ENCODE assay signal across 29 mouse cellular contexts in the genomic region with DNA sequence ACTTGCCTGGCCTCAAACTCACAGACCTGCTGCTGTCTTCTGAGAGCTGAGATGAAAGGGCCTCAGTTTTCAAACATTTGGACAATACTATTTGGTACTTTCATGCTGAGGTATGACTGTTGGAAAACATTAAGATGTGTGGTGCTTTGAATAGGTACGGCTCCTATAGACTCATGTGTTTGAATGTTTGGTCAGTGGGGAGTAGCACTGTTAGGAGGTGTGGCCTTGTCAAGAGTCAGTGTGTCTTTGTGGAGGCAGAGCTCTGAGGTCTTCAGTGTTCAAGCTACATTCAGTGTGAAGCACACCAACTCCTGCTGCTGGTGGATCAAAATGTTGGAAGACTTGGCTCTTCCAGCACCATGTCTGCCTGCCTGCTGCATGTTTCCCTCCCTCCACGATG.
"Had no signal": no experiment of that assay in that cellular context is flagged by ENCODE, and none has a peak within 500 bp of the region (broad histone marks: within the 10 kb centered on the region; RNA-seq: fewer than 3 reads in every experiment).

No protein-coding gene starts in this region.

- H3K9me3 ChIP-seq: embryonic facial prominence, embryonic 10.5 days; embryonic facial prominence, embryonic 12.5 days; embryonic facial prominence, embryonic 13.5 days; embryonic facial prominence, embryonic 15.5 days; forebrain, embryonic 13.5 days; forebrain, embryonic 15.5 days had no signal

- H3K4me2 ChIP-seq: embryonic facial prominence, embryonic 12.5 days; embryonic facial prominence, embryonic 13.5 days; embryonic facial prominence, embryonic 15.5 days; forebrain, embryonic 12.5 days; forebrain, embryonic 13.5 days; forebrain, embryonic 15.5 days had no signal

- DNase-seq: cerebellum, adult 18-20 months; cerebellum, adult 2 months; cerebellum, adult 8-10 months; cerebellum, adult 9-10 months; cerebellum, adult 9-11 months; cerebellum, postnatal 10 days; cerebellum, postnatal 14 days; cerebellum, postnatal 25 days; cerebellum, postnatal 36 days; embryo, embryonic 11 days; forebrain, postnatal 0 days; gastrocnemius, adult 2 months; gastrocnemius, postnatal 10 days; gastrocnemius, postnatal 14 days; gastrocnemius, postnatal 25 days; gastrocnemius, postnatal 36 days; heart, adult 18-20 months; heart, adult 2 months had no signal

- ATAC-seq: forebrain, embryonic 13.5 days; forebrain, embryonic 14.5 days; forebrain, embryonic 15.5 days; forebrain, embryonic 16.5 days; forebrain, postnatal 0 days had no signal

- H3K9ac ChIP-seq: embryonic facial prominence, embryonic 12.5 days; embryonic facial prominence, embryonic 13.5 days; embryonic facial prominence, embryonic 15.5 days; forebrain, embryonic 12.5 days; forebrain, embryonic 13.5 days; forebrain, embryonic 15.5 days; forebrain, postnatal 0 days had no signal

- H3K4me3 ChIP-seq: embryonic facial prominence, embryonic 10.5 days; embryonic facial prominence, embryonic 12.5 days; embryonic facial prominence, embryonic 13.5 days; embryonic facial prominence, embryonic 15.5 days; erythroblast, embryonic 14.5 days; forebrain, embryonic 10.5 days; forebrain, embryonic 12.5 days; forebrain, embryonic 13.5 days; forebrain, embryonic 15.5 days; gastrocnemius, adult 2 months; heart, adult 2 months had no signal

- H3K36me3 ChIP-seq: embryonic facial prominence, embryonic 15.5 days; forebrain, embryonic 15.5 days had no signal

- H3K27me3 ChIP-seq: embryonic facial prominence, embryonic 12.5 days; embryonic facial prominence, embryonic 13.5 days; embryonic facial prominence, embryonic 15.5 days; forebrain, embryonic 12.5 days; forebrain, embryonic 13.5 days; forebrain, embryonic 15.5 days had no signal

- H3K27ac ChIP-seq: embryonic facial prominence, embryonic 10.5 days; embryonic facial prominence, embryonic 12.5 days; embryonic facial prominence, embryonic 13.5 days; embryonic facial prominence, embryonic 15.5 days; forebrain, embryonic 10.5 days; forebrain, embryonic 12.5 days; forebrain, embryonic 13.5 days; forebrain, embryonic 15.5 days; gastrocnemius, adult 2 months; heart, adult 2 months had no signal
